Mouse (Mus musculus) left cerebral cortex, adult 2 months (tissue): ENCODE results near the gene Mx1. TPM values are rescaled to one million over a fixed set of nuclear protein-coding genes. Genes with fewer than 3 reads are reported as not detected.

ENCODE experiments used
- DNase-seq, 2 experiments: peaks; one replicate each; pipeline ENCODE4 v3.0.0; 2021 to 2022; ENCODE audit warnings: low spot score in 2 of 2, mixed read lengths in 1 of 2; ENCODE audit errors: extremely low spot score in 1 of 2
- H3K27ac ChIP-seq: fragments of 200-600 bp; 2 replicates; pipeline ENCODE4 v1.8.1; 2022
- H3K4me3 ChIP-seq: fragments of 200-600 bp; 2 replicates; pipeline ENCODE4 v1.8.1; 2022
- CTCF ChIP-seq: fragments of 200-600 bp; IDR thresholded peaks from 2 replicates; pipeline ENCODE4 v1.8.1; 2022; ENCODE audit warnings: antibody characterized with exemption, mild to moderate bottlenecking, moderate library complexity
- intact Hi-C: fragments of 180-260 bp; cut with DNase I; formaldehyde crosslinking; loops from one replicate; pipeline ENCODE4 v1.15.1; 2025
- total RNA-seq, 2 experiments: library from RNA; stranded (reverse); gene quantifications; 2 replicates each; pipeline ENCODE4 v1.2.3; 2021

The Mx1 gene
- total RNA-seq, 2 experiments from 2014 or later = 0.36 to 0.70 TPM

- TF ChIP-seq CTCF = no peak
- Histone ChIP-seq H3K4me3 (no peak overlapping the region), H3K27ac (no peak overlapping the region)
- no peak for DNase-seq
- intact Hi-C loops = no loop called here
Measured at GRCm38 (mm10) chr16:97478655-97479054, 15.9 kb upstream of the Mx1 start.

GRCm38 (mm10) chr16:97476524-97476923 lies 13.8 kb upstream of the Mx1 start:
- Histone ChIP-seq H3K4me3 (no peak overlapping the region), H3K27ac (no peak overlapping the region)
- TF ChIP-seq CTCF = no peak
- no peak for DNase-seq
- intact Hi-C loops = no loop called here

- H3K4me3 ChIP-seq = no peak overlapping the region
- H3K27ac ChIP-seq = no peak overlapping the region
- TF ChIP-seq CTCF = no peak
- no peak for DNase-seq
- intact Hi-C loops = no loop called here
Measured at GRCm38 (mm10) chr16:97475581-97475980, 12.9 kb upstream of the Mx1 start.

- TF ChIP-seq CTCF = no peak
- intact Hi-C loops = no loop called here
- Histone ChIP-seq H3K27ac (no peak overlapping the region), H3K4me3 (no peak overlapping the region)
- no peak for DNase-seq
Measured at GRCm38 (mm10) chr16:97474671-97475070, 12.0 kb upstream of the Mx1 start.

- TF ChIP-seq CTCF = no peak
- no peak for DNase-seq
- Histone ChIP-seq H3K27ac (no peak overlapping the region), H3K4me3 (no peak overlapping the region)
- intact Hi-C loops = loop anchor here (2.0 kb wide), 1 partner anchor 157 kb away; no protein-coding TSS in a partner anchor
Measured at GRCm38 (mm10) chr16:97467993-97468791, 5.5 kb upstream of the Mx1 start.

GRCm38 (mm10) chr16:97467472-97467871 lies 4.8 kb upstream of the Mx1 start:
- no peak for DNase-seq
- Histone ChIP-seq H3K27ac (no peak overlapping the region), H3K4me3 (no peak overlapping the region)
- TF ChIP-seq CTCF = no peak
- intact Hi-C loops = loop anchor here (2.0 kb wide), 1 partner anchor 157 kb away; no protein-coding TSS in a partner anchor

GRCm38 (mm10) chr16:97466182-97466957 lies 3.7 kb upstream of the Mx1 start:
- TF ChIP-seq CTCF = peak; percentile 77
- DNase-seq = no peak
- intact Hi-C loops = loop anchor here (2.0 kb wide), 1 partner anchor 156 kb away; no protein-coding TSS in a partner anchor

GRCm38 (mm10) chr16:97461271-97461670 lies 1.4 kb downstream of the Mx1 start:
- no peak for DNase-seq
- intact Hi-C loops = no loop called here
- no peak for TF ChIP-seq CTCF
- Histone ChIP-seq H3K4me3 (no peak overlapping the region), H3K27ac (no peak overlapping the region)

More at GRCm38 (mm10) chr16:97466182-97466957, 3.7 kb upstream of the Mx1 start:
- Histone ChIP-seq H3K27ac (no peak overlapping the region), H3K4me3 (no peak overlapping the region)

- no peak overlapping the region for H3K27ac ChIP-seq
- intact Hi-C loops = no loop called here
- no peak for TF ChIP-seq CTCF
- H3K4me3 ChIP-seq = no peak overlapping the region
- DNase-seq = no peak
Measured at GRCm38 (mm10) chr16:97459831-97460230, 2.9 kb downstream of the Mx1 start.

- intact Hi-C loops = no loop called here
- no peak for DNase-seq
- H3K4me3 ChIP-seq = no peak overlapping the region
- no peak overlapping the region for H3K27ac ChIP-seq
- no peak for TF ChIP-seq CTCF
Measured at GRCm38 (mm10) chr16:97447386-97447785, 15.3 kb downstream of the Mx1 start.

GRCm38 (mm10) chr16:97443670-97444263 lies 18.9 kb downstream of the Mx1 start:
- TF ChIP-seq CTCF = peak; percentile 96
- H3K27ac ChIP-seq = no peak overlapping the region
- intact Hi-C loops = loop anchor here (2.0 to 5.0 kb wide), 2 partner anchors 86 to 125 kb away; partner anchors contain the start of gene Bace2
- peak in 1 of 2 experiments; percentile 25 for DNase-seq
- no peak overlapping the region for H3K4me3 ChIP-seq

GRCm38 (mm10) chr16:97441967-97442366 lies 20.7 kb downstream of the Mx1 start:
- no peak for TF ChIP-seq CTCF
- DNase-seq = peak; percentile 28 to 36
- intact Hi-C loops = loop anchor here (2.0 to 5.0 kb wide), 2 partner anchors 85 to 127 kb away; partner anchors contain the start of gene Bace2

More at GRCm38 (mm10) chr16:97441967-97442366, 20.7 kb downstream of the Mx1 start:
- Histone ChIP-seq H3K27ac (no peak overlapping the region), H3K4me3 (no peak overlapping the region)
